Mouse (Mus musculus): ENCODE data around the gene Hist2h2bb.
A peak's percentile ranks its signal among the peaks of the same experiment; 100 is the strongest.
"Not testable (repeated sequence)": the region's sequence is repeated elsewhere in the genome, so short reads cannot be mapped to it uniquely, and the experiment has no call there.

Hist2h2bb gene

GRCm38 (mm10) chr3:96269511-96270474 is at the start of gene Hist2h2bb:
Gene Hist2h2bb (plus strand): TSS chr3:96269752.
- peak; percentile 92 for DNase-seq

GRCm38 (mm10) chr3:96220131-96220764 is 49.3 kb upstream of the Hist2h2bb start:
- DNase-seq, result not testable (repeated sequence)

DNA sequence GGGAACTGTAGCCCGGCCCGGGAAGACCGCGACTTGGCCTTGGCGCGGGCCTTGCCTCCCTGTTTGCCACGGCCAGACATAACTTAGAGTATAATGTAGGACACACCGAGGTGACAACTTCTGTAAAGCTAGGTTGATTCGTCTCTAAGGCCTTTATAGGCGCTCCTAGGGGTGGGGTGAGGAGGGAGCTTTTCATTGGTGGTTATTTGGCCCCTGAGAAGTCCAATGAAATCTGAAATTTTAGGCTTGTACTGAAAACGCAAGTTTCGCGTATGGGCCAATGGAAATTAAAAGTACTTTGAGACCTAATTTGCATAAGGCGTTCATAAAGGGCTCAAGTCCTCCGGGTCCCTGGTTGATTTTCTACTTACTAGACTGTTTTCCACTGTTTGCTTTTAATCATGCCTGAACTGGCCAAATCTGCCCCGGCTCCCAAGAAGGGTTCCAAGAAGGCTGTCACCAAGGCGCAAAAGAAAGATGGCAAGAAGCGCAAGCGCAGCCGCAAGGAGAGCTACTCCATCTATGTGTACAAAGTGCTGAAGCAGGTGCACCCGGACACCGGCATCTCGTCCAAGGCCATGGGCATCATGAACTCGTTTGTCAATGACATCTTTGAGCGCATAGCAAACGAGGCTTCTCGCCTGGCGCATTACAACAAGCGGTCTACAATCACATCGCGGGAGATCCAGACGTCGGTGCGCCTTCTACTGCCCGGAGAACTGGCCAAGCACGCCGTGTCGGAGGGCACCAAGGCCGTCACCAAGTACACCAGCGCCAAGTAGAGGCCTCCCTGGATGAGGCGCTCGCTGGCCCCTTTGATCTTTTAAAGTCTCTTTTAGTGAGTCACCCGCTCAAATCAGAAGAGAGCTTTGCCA is 48.5 kb upstream of the Hist2h2bb start, which contains the start of the genes Hist2h2ac and Hist2h2be:
Gene Hist2h2ac (minus strand): TSS at position 116 of the 875 bp plus-strand sequence.
Gene Hist2h2be (plus strand): TSS at position 355 of the 875 bp plus-strand sequence.
- peak; percentile 92 for DNase-seq

GRCm38 (mm10) chr3:96221640-96222038 is 47.9 kb upstream of the Hist2h2bb start:
- DNase-seq, result peak; percentile 46

GRCm38 (mm10) chr3:96222774-96223173 is 46.8 kb upstream of the Hist2h2bb start:
- DNase-seq, result no peak

DNA sequence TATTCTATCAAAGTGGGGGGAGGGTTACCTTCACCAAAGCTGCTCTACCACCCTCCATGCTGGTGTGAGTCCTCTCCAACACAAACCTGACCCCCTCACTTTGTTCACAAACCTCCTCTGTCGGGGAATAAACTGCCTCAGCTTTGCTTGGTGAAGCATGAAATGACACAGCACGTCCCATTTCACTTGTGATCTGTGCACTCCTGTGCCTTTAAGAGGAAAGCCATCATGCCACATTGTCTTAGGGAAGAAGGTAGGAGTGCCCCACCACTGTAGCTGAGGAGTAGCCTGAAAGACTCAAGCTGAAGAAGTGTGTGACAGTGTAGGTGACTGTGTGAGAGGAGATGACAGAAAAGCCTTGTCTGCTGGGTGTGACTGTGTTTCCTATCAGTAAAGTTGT is 44.1 kb upstream of the Hist2h2bb start:
- DNase-seq, result no peak

- no peak for DNase-seq
Measured at GRCm38 (mm10) chr3:96226695-96227648, 42.6 kb upstream of the Hist2h2bb start.

- DNase-seq, result no peak
Measured at GRCm38 (mm10) chr3:96228828-96229227, 40.7 kb upstream of the Hist2h2bb start.

- no peak for DNase-seq
Measured at GRCm38 (mm10) chr3:96230404-96230803, 39.1 kb upstream of the Hist2h2bb start.

DNA sequence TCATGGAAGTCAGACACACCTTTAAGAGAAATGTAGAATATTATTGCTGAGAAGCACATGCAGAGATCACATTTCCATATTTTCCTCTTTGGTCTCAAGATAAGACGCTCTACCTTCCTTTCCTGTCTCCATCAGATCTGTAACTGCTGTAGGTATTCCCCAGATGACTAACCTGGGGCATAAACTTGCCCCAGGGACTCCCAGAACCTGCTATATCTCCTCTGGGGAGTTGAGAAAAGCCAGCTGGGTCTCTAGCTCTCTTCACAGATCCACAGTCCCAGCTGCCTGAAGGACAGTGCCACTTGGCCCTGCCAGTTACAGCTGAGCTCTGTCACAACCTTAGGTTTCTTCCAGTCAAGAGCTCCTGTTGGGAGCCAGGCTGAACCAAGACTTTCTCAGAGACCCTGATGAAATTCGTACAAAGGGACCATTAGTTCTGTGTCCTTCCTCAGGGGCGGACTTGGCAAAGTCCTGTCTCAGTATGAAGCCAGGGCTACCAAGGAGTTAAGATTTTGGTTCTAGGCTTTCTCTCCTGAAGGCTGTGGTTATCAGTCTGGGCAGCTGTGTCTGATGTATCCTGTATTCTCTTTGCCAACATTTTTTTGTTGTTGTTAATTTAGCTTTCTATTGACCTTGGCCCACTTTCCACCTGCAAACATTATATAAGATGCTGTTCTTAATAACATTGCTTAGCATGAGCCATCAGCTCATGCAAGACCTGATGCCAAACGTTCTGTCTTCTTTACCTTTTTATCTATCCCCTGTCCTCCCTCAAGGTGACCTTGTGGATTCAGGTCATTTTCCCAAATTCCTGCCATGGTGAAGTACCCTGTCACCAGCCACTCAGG is 38.4 kb upstream of the Hist2h2bb start:
- DNase-seq, result no peak

- DNase-seq, result no peak
Measured at GRCm38 (mm10) chr3:96231758-96232120, 37.8 kb upstream of the Hist2h2bb start.

DNA sequence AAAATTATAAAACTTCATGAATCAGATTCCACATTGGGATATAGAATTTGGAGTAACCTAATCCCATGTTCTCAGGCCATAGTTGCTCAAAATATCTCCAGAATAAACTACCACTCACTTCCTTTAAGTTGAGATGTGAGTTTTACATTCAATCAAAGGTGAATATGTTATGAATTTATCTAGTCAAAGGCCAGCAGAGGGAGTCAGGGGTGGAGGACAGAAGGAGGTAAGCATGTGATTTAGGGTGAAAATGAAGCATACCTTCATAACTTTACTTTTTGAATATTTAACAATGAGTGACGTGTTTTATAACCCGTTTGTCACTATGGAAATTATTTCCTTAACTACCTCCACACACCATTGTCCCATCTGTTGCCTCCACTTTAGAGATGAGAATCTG is 34.6 kb upstream of the Hist2h2bb start:
- DNase-seq, result peak; percentile 50

GRCm38 (mm10) chr3:96235836-96236235 is 33.7 kb upstream of the Hist2h2bb start:
- no peak for DNase-seq

DNA sequence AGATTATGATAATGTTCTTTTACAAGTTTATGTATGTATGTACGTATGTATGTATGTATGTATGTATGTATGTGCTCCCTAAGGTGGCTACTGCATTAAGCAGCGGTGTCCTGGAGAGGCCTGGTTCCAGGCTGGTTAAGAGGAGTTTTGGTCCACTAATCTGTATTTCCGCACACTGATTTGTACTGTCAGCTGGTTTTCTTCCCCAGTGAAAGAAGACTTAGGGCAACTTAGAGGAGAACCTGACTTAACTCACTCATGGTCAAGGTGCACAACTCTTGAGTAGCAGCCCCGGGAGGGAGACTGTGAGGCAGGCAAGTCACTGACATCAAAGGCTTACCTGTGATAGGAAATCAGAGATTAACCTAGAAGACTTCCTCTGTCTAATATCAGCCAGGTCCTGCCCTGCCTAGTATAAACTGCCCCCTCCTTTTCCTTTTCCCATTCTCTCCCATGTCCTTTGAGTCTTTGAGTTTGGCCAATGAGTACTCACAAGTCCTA is 32.7 kb upstream of the Hist2h2bb start:
- DNase-seq, result no peak

DNA sequence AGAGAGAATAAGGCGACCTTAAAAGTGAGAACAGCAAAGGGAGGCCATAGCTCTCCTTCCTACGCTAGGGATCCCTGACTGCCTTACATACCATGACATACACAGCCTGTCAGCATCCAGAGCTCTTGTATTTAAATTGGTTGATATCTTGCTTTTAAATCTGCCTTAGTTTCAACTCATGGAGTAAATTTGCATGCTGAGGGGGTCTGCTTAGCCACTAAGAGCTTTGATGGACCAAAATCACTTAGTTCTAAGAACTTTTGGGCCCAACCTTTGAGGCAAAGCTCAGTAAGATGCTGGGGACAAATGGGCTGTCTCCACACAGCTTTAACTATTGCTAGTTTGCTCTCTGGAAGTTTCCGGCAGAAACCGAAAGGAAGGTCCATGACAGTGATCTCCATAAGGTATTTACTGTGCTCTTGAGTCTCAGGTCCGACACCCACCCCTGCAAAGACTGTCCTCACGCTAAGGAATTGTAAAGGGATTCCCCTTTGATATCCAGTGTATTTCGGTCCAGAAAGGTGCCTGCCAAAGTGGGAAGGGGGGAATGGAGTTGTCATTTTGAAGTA is 32.1 kb upstream of the Hist2h2bb start:
- DNase-seq, result no peak

- no peak for DNase-seq
Measured at GRCm38 (mm10) chr3:96237904-96238511, 31.5 kb upstream of the Hist2h2bb start.

GRCm38 (mm10) chr3:96238954-96239793 is 30.4 kb upstream of the Hist2h2bb start, which contains the start of gene Hist2h3c2:
Gene Hist2h3c2 (minus strand): TSS chr3:96239127.
- peak; percentile 53 for DNase-seq

Measured in thymus, postnatal 14 days (tissue).